Mouse (Mus musculus): Measurements from ENCODE around the gene Olfr503. TPM values are rescaled to one million over a fixed set of nuclear protein-coding genes. Genes with fewer than 3 reads are reported as not detected.
"Not testable (repeated sequence)": the region's sequence is repeated elsewhere in the genome, so short reads cannot be mapped to it uniquely, and the experiment has no call there.

Gene Olfr503
- not detected in 2 replicates for polyA plus RNA-seq (2016; fragmentation: Nextera tagmentation; extraction: Ambion mirVana)

DNA sequence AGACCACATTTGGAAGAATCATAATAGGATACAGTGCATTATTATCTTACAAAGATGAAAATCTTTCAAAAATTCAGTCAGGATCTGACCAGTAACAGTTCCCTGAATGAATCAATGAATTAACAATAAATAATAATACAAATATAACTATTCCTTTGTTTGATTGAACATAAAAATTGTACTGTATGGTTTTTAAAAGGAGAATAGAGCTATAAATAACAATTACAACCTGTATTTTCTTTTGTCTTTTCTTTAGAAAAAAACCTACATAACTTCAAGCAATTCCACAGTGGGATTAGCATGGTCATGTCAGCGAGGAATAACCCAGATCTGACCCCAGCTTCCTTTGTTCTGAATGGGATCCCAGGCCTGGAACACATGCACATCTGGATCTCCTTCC lies at the start of gene Olfr503:
Olfr503 (plus strand) TSS at position 301 of the 400 bp plus-strand sequence.
- ATAC-seq (ENCODE audit: insufficient number of reproducible peaks, insufficient read depth, low FRiP score, low TSS enrichment); H3K4me3 ChIP-seq; H3K4me2 ChIP-seq (replicated peaks); H3K36me3 ChIP-seq; H3K27me3 ChIP-seq; H3K27ac ChIP-seq; H3K4me1 ChIP-seq; H3K9me3 ChIP-seq; H3K9ac ChIP-seq: not testable (repeated sequence)
- WGBS, result 48% methylated on average over 1 of the region's 1 CpGs

DNA sequence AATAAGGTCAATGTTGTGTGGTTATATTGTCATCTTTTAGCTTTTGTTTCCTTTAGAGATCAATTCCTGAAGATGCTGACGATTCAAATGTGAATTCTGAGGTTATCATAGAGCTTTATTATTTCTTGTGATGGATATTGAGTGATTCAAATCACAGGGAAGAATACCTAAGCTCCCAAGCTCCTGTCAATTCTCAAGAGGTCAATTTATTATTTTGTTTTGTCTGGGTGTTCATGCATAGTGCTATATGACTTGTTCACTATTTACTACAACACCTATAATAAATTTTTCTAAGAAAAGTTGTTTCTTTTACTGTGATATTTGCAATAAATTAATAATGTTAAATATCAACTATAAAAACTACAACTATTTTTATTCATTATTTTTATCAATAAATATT lies 19.4 kb upstream of the Olfr503 start, which contains the start of gene Olfr502:
Olfr502 (minus strand) TSS at position 101 of the 400 bp plus-strand sequence.
- no peaks in the 10 kb centered on the region for H3K27me3 ChIP-seq
- H3K4me3 ChIP-seq, result no peak within 1 kb of the TSS
- H3K9me3 ChIP-seq, result no peaks in the 10 kb centered on the region
- H3K9ac ChIP-seq, result no peak within 1 kb of the TSS
- no peaks in the 10 kb centered on the region for H3K36me3 ChIP-seq
- ATAC-seq (ENCODE audit: insufficient number of reproducible peaks, insufficient read depth, low FRiP score, low TSS enrichment), result no peak
- H3K27ac ChIP-seq, result no peak within 1 kb of the TSS
- no peak within 1 kb of the TSS for H3K4me2 ChIP-seq (replicated peaks)
- H3K4me1 ChIP-seq, result no peaks in the 10 kb centered on the region
- WGBS, result 86% methylated on average over 1 of the region's 1 CpGs

DNA sequence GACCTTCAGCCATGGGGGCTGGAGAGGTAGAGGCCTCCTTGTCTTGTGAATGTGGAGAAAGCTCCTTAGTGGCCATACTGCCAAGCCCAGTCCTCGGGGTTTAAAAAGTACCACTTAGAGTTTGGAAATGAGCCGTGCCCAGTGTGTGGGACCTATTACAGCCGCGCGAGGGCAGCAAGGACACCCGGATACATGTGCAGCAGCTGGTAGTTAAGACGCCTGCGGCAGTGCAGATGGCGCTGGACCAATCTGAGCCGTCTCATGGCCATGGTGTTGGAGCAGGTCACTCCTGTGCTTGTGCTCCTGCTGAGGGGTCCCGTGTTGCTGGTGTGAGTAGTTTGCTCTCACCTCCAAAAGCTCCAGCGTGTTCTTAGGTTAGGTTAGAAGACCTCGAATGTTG lies 1.9 kb upstream of the Olfr503 start:
- Histone ChIP-seq H3K9ac (no peak overlapping the region), H3K4me1 (no peaks in the 10 kb centered on the region), H3K4me2 (replicated peaks) (no peak overlapping the region), H3K27me3 (no peaks in the 10 kb centered on the region), H3K36me3 (no peaks in the 10 kb centered on the region), H3K27ac (no peak overlapping the region), H3K9me3 (no peaks in the 10 kb centered on the region), H3K4me3 (no peak overlapping the region)
- WGBS, result 89% methylated on average over 13 of the region's 13 CpGs
- ATAC-seq (ENCODE audit: insufficient number of reproducible peaks, insufficient read depth, low FRiP score, low TSS enrichment), result no peak

DNA sequence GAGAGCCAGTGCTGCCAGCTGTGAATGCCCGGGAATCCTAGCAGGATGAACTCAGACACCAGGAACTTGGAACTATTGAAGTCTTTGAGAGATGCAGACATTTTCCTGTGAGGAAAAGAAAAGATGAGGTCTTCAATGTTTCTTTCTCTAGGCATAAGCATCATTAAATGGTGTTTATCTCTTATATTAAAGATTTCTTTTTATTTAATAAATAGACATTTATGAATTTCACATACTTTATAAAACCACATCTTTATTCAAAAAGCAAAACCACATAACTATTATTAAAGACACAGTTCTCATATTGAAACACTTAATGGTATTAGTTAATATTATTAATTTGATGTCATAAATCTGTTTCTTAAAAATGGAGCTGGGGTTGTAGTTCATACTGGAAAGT lies 21.4 kb downstream of the Olfr503 start, which contains the start of gene Olfr504:
Olfr504 (minus strand) TSS at position 101 of the 400 bp plus-strand sequence.
- H3K27ac ChIP-seq, result no peak within 1 kb of the TSS
- H3K27me3 ChIP-seq, result no peaks in the 10 kb centered on the region
- H3K9ac ChIP-seq, result no peak within 1 kb of the TSS
- no peak for ATAC-seq (ENCODE audit: insufficient number of reproducible peaks, insufficient read depth, low FRiP score, low TSS enrichment)
- H3K4me2 ChIP-seq (replicated peaks), result no peak within 1 kb of the TSS
- no peaks in the 10 kb centered on the region for H3K9me3 ChIP-seq
- H3K4me3 ChIP-seq, result no peak within 1 kb of the TSS
- no peaks in the 10 kb centered on the region for H3K36me3 ChIP-seq
- 84% methylated on average over 1 of the region's 1 CpGs for WGBS
- no peaks in the 10 kb centered on the region for H3K4me1 ChIP-seq

DNA sequence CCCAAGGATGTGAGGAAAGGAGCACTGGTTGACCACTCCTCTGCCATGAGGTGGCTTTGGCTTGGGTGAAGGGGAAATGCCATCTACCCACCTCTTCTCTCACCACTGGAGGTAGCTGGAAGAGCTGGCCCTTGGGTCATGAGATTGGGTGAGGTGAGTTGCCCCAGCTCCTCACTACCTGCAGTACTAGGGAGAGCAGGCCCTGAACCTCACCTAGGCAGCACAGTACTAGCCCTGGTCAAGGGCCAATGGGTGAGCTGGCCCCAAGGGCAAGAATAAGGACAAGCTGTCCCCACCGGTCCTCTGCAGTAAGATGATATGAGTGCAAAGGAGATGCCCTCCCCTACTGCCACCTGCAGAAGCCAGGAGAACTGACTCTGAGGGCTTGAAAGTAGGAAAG lies 45.5 kb downstream of the Olfr503 start:
- H3K36me3 ChIP-seq, result no peaks in the 10 kb centered on the region
- 0 out of 2 replicates have a peak, but pooled peaks have one; percentile 60 for ATAC-seq (ENCODE audit: insufficient number of reproducible peaks, insufficient read depth, low FRiP score, low TSS enrichment)
- H3K9me3 ChIP-seq, result no peaks in the 10 kb centered on the region
- no peak overlapping the region for H3K9ac ChIP-seq
- no peaks in the 10 kb centered on the region for H3K4me1 ChIP-seq
- H3K27me3 ChIP-seq, result no peaks in the 10 kb centered on the region
- H3K27ac ChIP-seq, result no peak overlapping the region
- H3K4me2 ChIP-seq (replicated peaks), result no peak overlapping the region
- 89% methylated on average over 1 of the region's 1 CpGs for WGBS
- H3K4me3 ChIP-seq, result no peak overlapping the region

Other genes with a start within 250 kb of the Olfr503 start
- not detected in 2 replicates for gene Olfr491, start 231.1 kb upstream of the Olfr503 start, polyA plus RNA-seq (2016; fragmentation: Nextera tagmentation; extraction: Ambion mirVana)
- gene Olfr492, start 220.9 kb upstream of the Olfr503 start, polyA plus RNA-seq (2016; fragmentation: Nextera tagmentation; extraction: Ambion mirVana), result not detected in 2 replicates
- not detected in 2 replicates for gene Olfr493, start 197.5 kb upstream of the Olfr503 start, polyA plus RNA-seq (2016; fragmentation: Nextera tagmentation; extraction: Ambion mirVana)
- not detected in 2 replicates for gene Olfr494, start 179.2 kb upstream of the Olfr503 start, polyA plus RNA-seq (2016; fragmentation: Nextera tagmentation; extraction: Ambion mirVana)
- gene Olfr495, start 151.4 kb upstream of the Olfr503 start, polyA plus RNA-seq (2016; fragmentation: Nextera tagmentation; extraction: Ambion mirVana), result not detected in 2 replicates
- not detected in 2 replicates for gene Olfr497, start 124.1 kb upstream of the Olfr503 start, polyA plus RNA-seq (2016; fragmentation: Nextera tagmentation; extraction: Ambion mirVana)
- not detected in 2 replicates for gene Olfr498, start 79.2 kb upstream of the Olfr503 start, polyA plus RNA-seq (2016; fragmentation: Nextera tagmentation; extraction: Ambion mirVana)
- not detected in 2 replicates for gene Olfr502, start 19.5 kb upstream of the Olfr503 start, polyA plus RNA-seq (2016; fragmentation: Nextera tagmentation; extraction: Ambion mirVana)
- gene Olfr504, start 21.3 kb downstream of the Olfr503 start, polyA plus RNA-seq (2016; fragmentation: Nextera tagmentation; extraction: Ambion mirVana), result not detected in 2 replicates
- not detected in 2 replicates for gene Olfr506, start 66.3 kb downstream of the Olfr503 start, polyA plus RNA-seq (2016; fragmentation: Nextera tagmentation; extraction: Ambion mirVana)
- not detected in 2 replicates for gene Olfr507, start 77.3 kb downstream of the Olfr503 start, polyA plus RNA-seq (2016; fragmentation: Nextera tagmentation; extraction: Ambion mirVana)
- gene Olfr508, start 85.5 kb downstream of the Olfr503 start, polyA plus RNA-seq (2016; fragmentation: Nextera tagmentation; extraction: Ambion mirVana), result not detected in 2 replicates
- gene Olfr509, start 107.4 kb downstream of the Olfr503 start, polyA plus RNA-seq (2016; fragmentation: Nextera tagmentation; extraction: Ambion mirVana), result 0.10 TPM in 1 of 2 replicates, not detected in the other
- not detected in 2 replicates for gene Olfr510, start 121.9 kb downstream of the Olfr503 start, polyA plus RNA-seq (2016; fragmentation: Nextera tagmentation; extraction: Ambion mirVana)
- gene Olfr512, start 168.8 kb downstream of the Olfr503 start, polyA plus RNA-seq (2016; fragmentation: Nextera tagmentation; extraction: Ambion mirVana), result not detected in 2 replicates
- gene Olfr513, start 206.4 kb downstream of the Olfr503 start, polyA plus RNA-seq (2016; fragmentation: Nextera tagmentation; extraction: Ambion mirVana), result not detected in 2 replicates

All from embryonic facial prominence, embryonic 12.5 days (tissue).